Mouse (Mus musculus) splenic B cell, adult 2 months (primary cell): Measurements from ENCODE around the gene Nck2.
A peak's percentile ranks its signal among the peaks of the same experiment; 100 is the strongest.

Experiments used
- DNase-seq: peaks from one replicate; pipeline ENCODE4 v3.0.0-alpha.2; 2011; ENCODE audit warnings: low read depth, low spot score
- H3K27me3 ChIP-seq: 2 replicates; pipeline ENCODE4 v1.6.1; 2012; ENCODE audit warnings: mild to moderate bottlenecking, low read length, moderate library complexity, mixed read lengths; ENCODE audit not compliant: control insufficient read depth, poor library complexity, insufficient read depth, severe bottlenecking
- H3K36me3 ChIP-seq: 2 replicates; pipeline ENCODE4 v1.6.1; 2012; ENCODE audit warnings: mild to moderate bottlenecking, low read length, moderate library complexity, mixed read lengths; ENCODE audit not compliant: control insufficient read depth, poor library complexity, insufficient read depth, severe bottlenecking

Gene Nck2

GRCm38 (mm10) chr1:43470421-43471179 lies 26.2 kb downstream of the Nck2 start:
- Histone ChIP-seq H3K27me3 (no peaks in the 10 kb centered on the region), H3K36me3 (no peaks in the 10 kb centered on the region; the same call in 1 of the 2 replicates)
- DNase-seq: no peak

DNA sequence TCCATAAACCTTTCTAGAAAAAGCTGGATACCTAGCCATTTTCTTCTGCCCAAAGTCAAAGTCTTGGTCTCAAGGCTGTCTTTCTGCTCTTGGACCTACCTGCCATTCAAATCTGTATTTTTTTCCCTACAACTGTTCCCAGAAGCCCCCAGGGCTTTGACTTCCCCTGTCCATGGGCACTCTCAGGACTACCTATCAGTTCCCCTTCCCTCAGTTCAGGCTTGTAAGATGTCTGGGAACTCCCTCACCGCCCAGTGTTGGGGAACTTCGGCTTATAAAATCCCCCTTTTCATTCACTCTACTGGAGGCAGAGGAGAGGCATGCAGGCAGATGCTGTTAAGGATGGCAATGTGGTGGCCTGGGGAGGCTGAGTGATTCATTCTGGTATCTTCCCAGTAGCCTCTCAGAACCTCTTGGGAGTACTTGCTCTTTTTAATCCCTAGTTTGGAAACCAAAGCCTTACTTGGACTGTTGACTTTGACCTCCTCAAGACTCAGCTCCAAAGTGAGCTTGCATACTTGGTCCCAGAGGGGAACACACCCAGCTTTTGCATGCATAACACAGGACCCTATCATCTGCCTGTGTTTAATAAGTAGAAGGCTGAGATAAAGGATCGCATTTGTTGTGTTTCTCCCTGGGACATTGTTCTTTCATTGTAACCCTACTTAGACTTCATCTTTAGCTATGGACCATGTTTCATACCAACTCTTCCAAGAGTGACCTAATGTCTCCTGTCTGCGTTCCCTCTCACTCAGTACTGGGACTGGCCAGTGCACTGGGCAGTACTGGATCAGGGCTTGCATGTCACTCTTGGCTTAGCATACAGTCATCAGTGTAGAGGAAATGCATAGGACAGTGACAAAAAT lies 27.0 kb downstream of the Nck2 start:
- DNase-seq: no peak
- no peaks in the 10 kb centered on the region for H3K27me3 ChIP-seq
- H3K36me3 ChIP-seq: no peaks in the 10 kb centered on the region; the same call in 1 of the 2 replicates

- Histone ChIP-seq H3K36me3 (no peaks in the 10 kb centered on the region; the same call in 1 of the 2 replicates), H3K27me3 (no peaks in the 10 kb centered on the region)
- DNase-seq: peak; percentile 35
These were observed 27.8 kb downstream of the Nck2 start for GRCm38 (mm10) chr1:43472046-43472649.

GRCm38 (mm10) chr1:43473734-43474534 lies 29.6 kb downstream of the Nck2 start:
- peak; percentile 58 for DNase-seq
- no peaks in the 10 kb centered on the region for H3K27me3 ChIP-seq
- H3K36me3 ChIP-seq: no peaks in the 10 kb centered on the region

GRCm38 (mm10) chr1:43474535-43475409 lies 30.4 kb downstream of the Nck2 start:
- H3K36me3 ChIP-seq: no peaks in the 10 kb centered on the region
- H3K27me3 ChIP-seq: no peaks in the 10 kb centered on the region
- peak; percentile 43 for DNase-seq

DNA sequence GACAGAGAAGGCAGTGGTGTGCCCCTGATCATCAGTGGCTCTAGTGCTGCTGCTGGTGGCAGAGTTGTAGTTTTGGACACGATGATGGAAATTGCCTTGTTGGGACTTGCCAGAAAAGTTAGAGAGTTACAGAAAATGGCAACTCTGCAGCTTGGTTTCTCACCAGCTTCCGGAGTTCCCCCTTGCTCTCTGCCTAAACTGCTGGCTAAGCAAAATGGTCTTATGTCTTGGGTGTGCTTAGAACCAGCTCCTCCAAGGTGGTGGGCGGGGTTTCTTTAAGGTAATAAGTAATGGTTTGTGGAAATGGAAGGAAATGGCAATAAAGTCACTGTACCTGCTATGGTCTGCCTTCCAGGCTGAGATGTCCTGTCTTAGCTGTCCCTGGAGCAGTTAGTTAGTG lies 33.6 kb downstream of the Nck2 start:
- no peak for DNase-seq
- Histone ChIP-seq H3K27me3 (no peaks in the 10 kb centered on the region), H3K36me3 (no peaks in the 10 kb centered on the region)

DNA sequence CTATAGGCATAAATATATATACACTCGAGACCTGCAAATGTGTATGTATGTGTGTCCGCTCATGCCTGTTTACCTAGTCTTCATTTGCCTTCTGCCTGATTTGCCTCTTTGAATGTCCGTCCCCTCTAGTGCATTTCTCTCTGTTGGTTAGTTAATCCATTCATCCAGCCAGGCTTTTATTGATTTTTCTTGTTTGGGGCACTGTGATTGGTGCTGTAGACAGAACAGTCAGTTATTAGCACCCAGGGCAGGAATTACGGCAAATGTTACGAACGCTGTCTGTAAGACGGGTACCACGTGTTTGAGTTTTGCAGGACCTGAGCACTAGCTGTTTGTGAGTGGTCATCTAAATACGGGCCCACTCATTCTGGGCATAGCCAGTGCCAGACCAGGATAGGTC lies 40.8 kb downstream of the Nck2 start:
- Histone ChIP-seq H3K27me3 (no peaks in the 10 kb centered on the region), H3K36me3 (no peaks in the 10 kb centered on the region)
- DNase-seq: no peak

DNA sequence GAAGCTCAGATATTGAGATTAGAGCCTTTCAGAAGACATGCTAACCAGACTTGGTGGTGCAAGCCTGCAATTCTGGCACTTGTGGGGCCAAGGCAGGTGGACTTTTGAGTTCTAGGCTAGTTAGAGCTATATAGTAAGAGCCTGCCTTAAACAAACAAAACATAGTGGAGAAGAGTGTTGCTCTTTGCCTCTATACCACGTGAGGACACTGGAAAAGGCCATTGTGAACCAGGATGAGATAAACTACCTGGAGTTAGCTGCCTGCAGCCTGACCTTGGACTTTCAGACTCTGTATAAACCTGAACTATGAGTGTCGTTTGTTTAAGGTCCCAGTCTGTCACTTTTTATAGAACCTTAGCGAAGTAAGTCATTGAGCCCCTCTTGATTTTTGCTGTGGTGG lies 42.1 kb downstream of the Nck2 start:
- no peak for DNase-seq
- H3K36me3 ChIP-seq: no peaks in the 10 kb centered on the region
- H3K27me3 ChIP-seq: no peaks in the 10 kb centered on the region

- H3K36me3 ChIP-seq: no peaks in the 10 kb centered on the region
- H3K27me3 ChIP-seq: no peaks in the 10 kb centered on the region
- DNase-seq: no peak
These were observed 42.8 kb downstream of the Nck2 start for GRCm38 (mm10) chr1:43486956-43487722.

DNA sequence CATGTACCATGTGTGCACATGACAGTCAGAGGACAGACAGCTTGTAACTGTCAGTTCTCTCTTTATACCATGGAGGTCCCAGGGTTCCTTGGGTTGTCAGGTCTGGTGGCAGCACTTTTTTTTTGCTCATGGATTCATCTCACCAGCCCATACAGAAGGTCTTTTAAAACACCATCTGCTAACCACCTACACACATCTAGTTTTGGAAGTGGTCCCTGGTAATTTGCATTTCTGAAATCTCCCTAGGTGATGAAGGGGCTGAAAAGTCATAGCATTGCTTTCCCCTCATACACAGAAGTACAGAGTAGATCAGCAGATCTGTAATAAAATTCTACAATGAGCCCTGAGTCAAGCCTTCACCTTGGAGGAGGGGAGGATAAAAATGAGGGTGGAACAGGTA lies 44.9 kb downstream of the Nck2 start:
- no peaks in the 10 kb centered on the region for H3K36me3 ChIP-seq
- H3K27me3 ChIP-seq: no peaks in the 10 kb centered on the region
- no peak for DNase-seq

GRCm38 (mm10) chr1:43491506-43492269 lies 47.3 kb downstream of the Nck2 start:
- no peak for DNase-seq
- Histone ChIP-seq H3K27me3 (no peaks in the 10 kb centered on the region), H3K36me3 (no peaks in the 10 kb centered on the region)

DNA sequence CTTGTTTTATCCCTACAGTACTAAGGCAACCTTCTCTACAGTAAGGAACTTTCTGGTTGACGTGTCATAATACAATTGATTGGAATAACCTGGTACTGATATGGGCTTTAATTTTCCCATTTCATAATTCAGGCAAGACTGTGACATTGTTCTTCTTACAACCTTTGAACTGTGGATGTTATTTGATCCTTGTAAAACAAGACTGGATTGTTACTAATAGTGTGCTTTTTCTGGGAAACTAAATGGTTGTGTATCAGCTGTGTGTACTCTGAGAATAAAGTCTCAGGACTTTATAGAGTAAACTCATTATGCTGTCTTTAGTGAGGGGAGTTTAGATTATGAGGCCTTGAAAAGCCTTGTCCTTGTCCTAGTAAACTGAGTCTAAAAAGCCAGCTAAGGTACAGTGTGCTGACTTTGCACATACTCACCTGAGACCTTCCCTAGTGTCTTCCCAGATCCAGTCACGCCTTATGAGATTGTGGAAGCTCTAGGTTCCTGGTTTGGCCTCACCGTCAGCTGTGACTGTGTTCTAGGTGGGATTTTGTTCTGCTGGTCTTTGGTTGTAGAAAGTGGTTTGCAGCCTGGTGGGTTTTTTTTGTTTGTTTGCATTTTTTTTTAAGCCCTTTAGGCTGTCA lies 48.5 kb downstream of the Nck2 start:
- H3K27me3 ChIP-seq: no peaks in the 10 kb centered on the region
- H3K36me3 ChIP-seq: no peaks in the 10 kb centered on the region
- no peak for DNase-seq
